Mouse (Mus musculus): ENCODE data around the gene Sh2d1b1. TPM values are rescaled to one million over a fixed set of nuclear protein-coding genes. Genes with fewer than 3 reads are reported as not detected.

Sh2d1b1 gene
- polyA plus RNA-seq (2017; shearing (Covaris generic)) = not detected

DNA sequence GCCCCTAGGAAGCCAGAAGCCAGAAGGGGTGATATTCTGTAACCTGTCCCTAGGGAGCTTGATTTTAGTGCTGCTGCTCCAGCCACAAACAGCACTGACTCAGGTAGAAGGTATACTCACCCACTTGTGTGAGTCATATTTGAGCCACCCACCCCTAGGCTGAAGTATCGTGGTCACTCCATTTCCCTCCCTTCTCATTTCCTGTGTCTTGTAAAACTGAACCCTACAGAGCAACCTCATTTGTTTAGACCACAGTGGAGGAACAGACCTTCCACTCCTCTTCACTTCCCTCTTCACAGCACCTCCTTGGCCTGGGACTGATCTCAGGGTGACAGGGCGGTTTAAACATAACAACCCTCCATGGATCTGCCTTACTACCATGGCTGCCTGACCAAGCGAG is at the start of gene Sh2d1b1:
Gene Sh2d1b1, plus strand, starts transcription at position 305 of the 400 bp plus-strand sequence.

DNA sequence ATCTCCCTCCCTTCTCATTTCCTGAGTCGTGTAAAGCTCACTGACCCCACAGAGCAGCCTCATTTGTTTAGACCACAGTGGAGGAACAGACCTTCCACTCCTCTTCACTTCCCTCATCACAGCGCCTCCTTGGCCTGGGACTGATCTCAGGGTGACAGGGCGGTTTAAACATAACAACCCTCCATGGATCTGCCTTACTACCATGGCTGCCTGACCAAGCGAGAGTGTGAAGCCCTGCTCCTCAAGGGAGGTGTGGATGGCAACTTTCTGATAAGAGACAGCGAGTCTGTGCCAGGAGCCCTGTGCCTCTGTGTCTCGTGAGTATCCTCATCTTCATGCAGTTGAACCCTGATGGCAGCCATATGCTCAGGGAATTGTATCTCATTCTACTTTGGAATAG is 44.4 kb upstream of the Sh2d1b1 start, which contains the start of gene Sh2d1b2:
Gene Sh2d1b2, plus strand, starts transcription at position 62 of the 400 bp plus-strand sequence.

DNA sequence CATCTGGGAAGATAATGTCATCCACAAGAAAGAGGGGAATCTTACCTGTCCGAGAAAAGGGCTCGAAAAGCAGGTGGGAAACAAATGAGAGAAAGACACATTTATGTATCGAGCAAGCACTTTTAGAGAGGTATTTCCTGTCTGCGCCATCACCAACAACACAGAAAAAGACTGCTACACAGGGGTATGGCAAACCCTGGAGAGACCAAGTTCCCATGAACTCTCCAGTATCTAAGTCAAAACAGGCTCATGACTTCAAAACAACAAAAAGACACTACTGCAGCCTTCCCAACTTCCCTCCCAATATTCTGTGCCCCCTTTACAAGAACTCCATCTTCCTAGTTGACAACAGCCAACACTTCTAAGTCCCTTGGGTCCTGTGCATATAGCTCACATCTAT is 29.1 kb downstream of the Sh2d1b1 start, which contains the start of gene Gm7694:
Gene Gm7694, minus strand, starts transcription at position 101 of the 400 bp plus-strand sequence.

DNA sequence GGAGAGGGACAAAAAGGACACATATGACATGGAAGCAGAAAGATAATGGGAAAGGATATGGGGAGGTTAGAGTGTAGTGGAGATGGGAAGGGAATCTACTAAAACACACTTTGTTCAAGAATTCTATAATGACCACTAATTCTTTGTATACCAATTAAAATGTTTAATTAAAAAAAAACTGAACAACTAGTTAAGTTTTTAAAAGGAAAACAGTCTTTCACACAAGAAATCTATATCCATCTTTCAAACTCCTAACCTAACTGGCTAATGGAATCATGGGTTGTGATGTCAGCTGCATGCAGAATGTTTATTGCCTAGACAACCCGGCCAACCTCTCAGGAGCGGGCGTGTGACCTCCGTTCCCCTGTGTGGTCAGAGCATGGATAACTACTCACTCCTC is 31.4 kb downstream of the Sh2d1b1 start, which contains the start of gene Spata46:
Gene Spata46, plus strand, starts transcription at position 301 of the 400 bp plus-strand sequence.

Other genes with a start within 250 kb of the Sh2d1b1 start
- not detected for gene Ddr2, start 166.6 kb upstream of the Sh2d1b1 start, polyA plus RNA-seq (2017; shearing (Covaris generic))
- gene Uap1, start 102.4 kb upstream of the Sh2d1b1 start, polyA plus RNA-seq (2017; shearing (Covaris generic)) = 34.9 TPM
- 28.1 TPM for gene Uhmk1, start 61.9 kb upstream of the Sh2d1b1 start, polyA plus RNA-seq (2017; shearing (Covaris generic))
- not detected for gene Sh2d1b2, start 44.6 kb upstream of the Sh2d1b1 start, polyA plus RNA-seq (2017; shearing (Covaris generic))
- not detected for gene Gm7694, start 29.0 kb downstream of the Sh2d1b1 start, polyA plus RNA-seq (2017; shearing (Covaris generic))
- gene Spata46, start 31.5 kb downstream of the Sh2d1b1 start, polyA plus RNA-seq (2017; shearing (Covaris generic)) = not detected